Mouse (Mus musculus): ENCODE measurements around the gene Rab3c.

- no peak for TF ChIP-seq CTCF (IDR thresholded peaks at IDR 0.05; ENCODE audit: extremely low read depth, insufficient read depth, low read length)
- no peak for TF ChIP-seq POLR2A (IDR thresholded peaks at IDR 0.05; ENCODE audit: extremely low read depth, insufficient read depth, low read length)
Measured at GRCm38 (mm10) chr13:110034041-110034440, 246.8 kb downstream of the Rab3c start.

Measured in cortical plate, adult 2 months (tissue).